In genomic region chr3:152106225-152107148, GRCm38 (mm10) we compare ENCODE assay signal across 10 mouse cellular contexts. TPM values are rescaled to one million over a fixed set of nuclear protein-coding genes. Genes with fewer than 3 reads are reported as not detected.
DNase-seq lines count a peak whose midpoint lies in the region; ATAC-seq and TF ChIP-seq lines count a peak whose summit lies in the region.
"Had no signal": no experiment of that assay in that cellular context is flagged by ENCODE, and none has a peak within 500 bp of the region (broad histone marks: within the 10 kb centered on the region; RNA-seq: fewer than 3 reads in every experiment).

No protein-coding gene starts in this region.

- no peaks in the 10 kb centered on the region for H3K9me3 ChIP-seq in heart, embryonic 12.5 days (replicated peaks)
- no peaks in the 10 kb centered on the region for H3K9me3 ChIP-seq in neural tube, embryonic 12.5 days

- intact Hi-C loops in left cerebral cortex, adult 2 months (cut with DNase I) = loop anchor here (2.0 kb wide), 1 partner anchor 86 kb away; no protein-coding TSS in a partner anchor
- intact Hi-C loops in gastrocnemius, postnatal 36 days (cut with DNase I) = no loop called here

- no peak for DNase-seq in heart, adult 9 months (ENCODE audit: low spot score in 2 of 2)
- peak; percentile 68 to 84 for DNase-seq in frontal cortex, adult 2 months (ENCODE audit: extremely low spot score in 1 of 2, low spot score in 1 of 2)
- peak; percentile 62 to 71 for DNase-seq in left cerebral cortex, adult 2 months (ENCODE audit: extremely low spot score in 1 of 2, low spot score in 2 of 2)
- no peak for DNase-seq in gastrocnemius, postnatal 36 days
- no peak for DNase-seq in thymus, postnatal 36 days

- no peak for TF ChIP-seq CTCF in left cerebral cortex, adult 2 months (IDR thresholded peaks at IDR 0.05)

- no peak overlapping the region for H3K27ac ChIP-seq in heart, embryonic 12.5 days (ENCODE audit: poor library complexity, severe bottlenecking)
- no peak overlapping the region for H3K27ac ChIP-seq in brown adipose tissue, adult 24 weeks (replicated peaks; ENCODE audit: low read depth, low read length)
- peak overlapping the region; percentile 83 for H3K27ac ChIP-seq in left cerebral cortex, adult 2 months
- H3K27ac ChIP-seq in neural tube, embryonic 12.5 days = no peak overlapping the region
- H3K27ac ChIP-seq: macrophage had no signal

- WGBS in heart, embryonic 12.5 days = 2% methylated on average over 28 of the region's 28 CpGs
- 2% methylated on average over 28 of the region's 28 CpGs for WGBS in neural tube, embryonic 12.5 days

- peak overlapping the region; percentile 77 for H3K4me2 ChIP-seq in heart, embryonic 12.5 days
- peak overlapping the region; percentile 90 for H3K4me2 ChIP-seq in neural tube, embryonic 12.5 days (replicated peaks)

- peak overlapping the region; percentile 37 for H3K4me3 ChIP-seq in heart, embryonic 12.5 days
- H3K4me3 ChIP-seq in brown adipose tissue, adult 24 weeks (ENCODE audit: insufficient read depth, low read depth, low read length) = peak overlapping the region; percentile 8
- H3K4me3 ChIP-seq in left cerebral cortex, adult 2 months = peak overlapping the region; percentile 44
- peak overlapping the region; percentile 37 for H3K4me3 ChIP-seq in neural tube, embryonic 12.5 days

- no peaks in the 10 kb centered on the region; the same call in 1 of the 2 replicates for H3K27me3 ChIP-seq in heart, embryonic 12.5 days (replicated peaks)
- 0 out of 2 replicates have a peak, but pooled peaks cover 4% of the 10 kb centered on the region for H3K27me3 ChIP-seq in neural tube, embryonic 12.5 days (replicated peaks)

- peak overlapping the region; percentile 59 for H3K9ac ChIP-seq in heart, embryonic 12.5 days
- H3K9ac ChIP-seq in neural tube, embryonic 12.5 days = peak overlapping the region; percentile 42

- no peaks in the 10 kb centered on the region for H3K36me3 ChIP-seq in heart, embryonic 12.5 days
- no peaks in the 10 kb centered on the region for H3K36me3 ChIP-seq in neural tube, embryonic 12.5 days
- H3K36me3 ChIP-seq: G1E had no signal

- peaks cover 40% of the 10 kb centered on the region for H3K4me1 ChIP-seq in heart, embryonic 12.5 days (replicated peaks)
- peaks cover 6% of the 10 kb centered on the region; the same call in 1 of the 2 replicates for H3K4me1 ChIP-seq in brown adipose tissue, adult 24 weeks (ENCODE audit: control insufficient read depth, insufficient read depth, insufficient read length, low read length)
- peaks cover 23% of the 10 kb centered on the region for H3K4me1 ChIP-seq in neural tube, embryonic 12.5 days

- peak; percentile 13; the same call in 1 of the 2 replicates for ATAC-seq in heart, embryonic 12.5 days (ENCODE audit: insufficient number of reproducible peaks, low FRiP score)
- ATAC-seq in neural tube, embryonic 12.5 days (ENCODE audit: low FRiP score, low read depth) = peak; percentile 49

RNA-seq across cellular contexts. Expression of gene Gipc2, which starts 59.5 kb away (rescaled TPM):
- polyA plus RNA-seq in heart, embryonic 12.5 days (2016; fragmentation: Nextera tagmentation; extraction: Ambion mirVana) = 1.3 and 4.5 TPM in 2 replicates
- not detected in 2 replicates for polyA plus RNA-seq in brown adipose tissue, adult 24 weeks (2012; ENCODE audit: insufficient read depth, insufficient read length, missing spikeins)
- polyA plus RNA-seq in frontal cortex, adult 2 months (2012; rRNA removed) = 2.7 and 3.9 TPM in 2 replicates
- 1 to 10 TPM; 2.8 to 3.2 TPM for total RNA-seq in left cerebral cortex, adult 2 months (2021)
- 2.3 and 2.7 TPM in 2 replicates for polyA plus RNA-seq in neural tube, embryonic 12.5 days (2016; fragmentation: Nextera tagmentation; extraction: Ambion mirVana)
- under 1 TPM; 0.20 to 0.69 TPM for total RNA-seq in gastrocnemius, postnatal 36 days (2021)
- polyA plus RNA-seq: G1E, macrophage had no signal

Comparison
In these comparisons a context has a peak if more than half of its experiments do, and no peak if none do; other contexts are left out.
1. DNase-seq: peak in frontal cortex, adult 2 months (2 of 2) and left cerebral cortex, adult 2 months (2 of 2); none in heart, adult 9 months (0 of 2), gastrocnemius, postnatal 36 days (0 of 2) and thymus, postnatal 36 days (0 of 2).
2. Peak in every context shown above with its lines, with median percentiles within 50 percentile points of each other: H3K4me3 ChIP-seq.